Mouse (Mus musculus): ENCODE data around the gene Acot11.

GRCm38 (mm10) chr4:106720631-106721030 is 84.2 kb downstream of the Acot11 start:
- TF ChIP-seq CTCF (IDR thresholded peaks at IDR 0.05; ENCODE audit: low read depth, low read length) (no peak), POLR2A (IDR thresholded peaks at IDR 0.05; ENCODE audit: borderline replicate concordance, low read depth, low read length) (no peak)

All from bone marrow macrophage, adult 2 months (primary cell).